Mouse (Mus musculus): Measurements from ENCODE around the gene Snx18. TPM values are rescaled to one million over a fixed set of nuclear protein-coding genes. Genes with fewer than 3 reads are reported as not detected.

The Snx18 gene
- total RNA-seq (2022) = 10 to 100 TPM; 21.5 to 24.6 (median 22.9) TPM

DNA sequence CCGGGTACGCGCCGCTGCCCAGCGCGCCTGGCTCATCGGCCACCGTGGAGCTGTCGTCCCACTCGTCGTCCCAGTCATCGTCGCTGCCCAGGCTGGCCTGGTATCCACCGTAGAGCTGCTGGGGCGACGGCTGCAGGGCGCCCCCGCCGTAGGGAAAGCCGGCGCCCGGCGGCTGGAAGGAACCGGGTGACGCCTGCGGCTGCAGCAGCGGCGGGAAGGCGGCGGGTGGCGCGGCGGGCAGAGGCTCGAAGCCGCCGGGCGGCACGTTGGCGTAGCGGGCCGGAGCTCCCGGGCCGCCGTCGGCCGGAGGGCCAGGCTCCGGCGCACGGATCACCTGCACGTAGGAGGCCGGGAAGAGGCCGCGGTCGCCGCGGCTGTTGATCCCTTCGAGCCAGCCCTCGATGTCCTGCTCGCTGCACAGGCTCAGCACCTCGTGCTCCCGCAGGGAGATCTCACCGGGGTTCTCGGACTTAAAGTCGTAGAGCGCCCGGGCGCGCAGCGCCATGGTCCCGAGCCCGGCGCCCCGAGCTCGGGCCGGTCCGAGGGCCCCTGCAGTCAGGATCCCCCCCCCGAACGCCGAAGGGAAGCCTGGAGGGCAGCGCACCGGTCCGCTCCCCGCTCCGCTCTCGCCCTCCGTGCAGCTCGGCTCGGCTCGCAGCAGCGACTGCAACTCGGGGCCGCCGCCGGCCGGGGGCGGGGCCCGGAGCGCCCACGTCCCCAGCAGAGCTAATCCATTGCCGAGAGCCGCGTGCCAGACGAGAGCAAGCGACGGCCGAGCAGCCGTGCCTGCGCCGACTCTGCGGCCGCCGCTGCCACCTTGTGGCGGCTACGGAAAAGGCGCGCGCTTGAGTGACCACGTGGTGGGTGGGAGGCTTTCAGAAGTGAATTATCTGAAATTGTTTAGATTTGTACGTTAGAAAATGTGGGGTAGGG is at the start of gene Snx18:
Gene Snx18, minus strand, starts transcription at position 674 of the 933 bp plus-strand sequence.
- DNase-seq (ENCODE audit: low spot score in 2 of 2) = peak; percentile 79 to 86

DNA sequence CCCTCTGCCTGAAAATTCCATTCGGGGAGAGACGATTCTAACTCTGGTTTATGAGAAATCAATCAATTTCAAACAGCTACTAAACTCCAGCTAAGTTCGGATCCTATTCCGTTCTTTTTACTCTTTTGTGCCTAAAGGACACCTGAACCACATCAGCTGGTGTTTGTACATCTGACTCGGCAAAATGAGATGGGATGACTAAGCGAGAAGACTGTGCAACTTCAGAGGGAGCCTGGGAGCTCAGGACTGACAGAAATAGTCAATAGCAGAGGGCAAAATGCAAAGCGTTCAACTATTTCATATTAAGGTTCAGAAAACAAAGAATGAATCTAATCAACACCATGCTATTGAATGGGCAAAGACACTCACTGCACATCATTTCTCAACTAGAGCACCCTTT is 45.5 kb upstream of the Snx18 start:
- DNase-seq (ENCODE audit: low spot score in 2 of 2) = no peak

DNA sequence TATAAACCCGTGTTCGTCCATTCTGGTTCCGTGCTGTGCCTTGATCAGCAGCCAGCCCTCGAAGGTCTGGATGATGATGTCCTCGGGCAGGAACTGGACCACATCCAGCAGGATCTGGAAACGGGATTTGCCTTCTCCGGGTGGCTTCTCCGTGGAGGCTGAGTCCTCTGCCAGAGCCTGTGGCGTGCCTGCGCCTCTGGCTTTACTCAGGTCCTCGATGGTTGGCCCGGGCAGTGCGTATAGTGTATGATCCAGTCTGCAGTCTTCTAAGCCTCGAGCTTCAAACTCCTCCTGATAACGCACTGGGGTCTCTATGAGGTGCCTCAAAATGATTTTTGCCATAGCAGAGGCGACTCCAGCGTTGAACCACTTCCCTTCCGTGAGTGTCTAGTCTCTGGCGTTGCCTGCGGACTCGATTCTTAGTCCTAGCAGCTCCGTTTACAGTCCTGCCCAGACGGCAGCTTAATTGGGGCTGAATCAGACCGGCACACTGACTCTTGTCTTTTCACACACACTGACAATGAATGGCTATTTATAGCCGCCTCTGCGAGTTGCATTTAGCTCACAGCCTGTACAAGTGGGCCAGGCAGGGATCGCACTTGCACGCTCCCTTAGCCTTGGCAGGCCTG is 44.9 kb upstream of the Snx18 start, which contains the start of gene Hspb3:
Gene Hspb3, minus strand, starts transcription at position 526 of the 629 bp plus-strand sequence.
- DNase-seq (ENCODE audit: low spot score in 2 of 2) = peak in 1 of 2 experiments; percentile 45

DNA sequence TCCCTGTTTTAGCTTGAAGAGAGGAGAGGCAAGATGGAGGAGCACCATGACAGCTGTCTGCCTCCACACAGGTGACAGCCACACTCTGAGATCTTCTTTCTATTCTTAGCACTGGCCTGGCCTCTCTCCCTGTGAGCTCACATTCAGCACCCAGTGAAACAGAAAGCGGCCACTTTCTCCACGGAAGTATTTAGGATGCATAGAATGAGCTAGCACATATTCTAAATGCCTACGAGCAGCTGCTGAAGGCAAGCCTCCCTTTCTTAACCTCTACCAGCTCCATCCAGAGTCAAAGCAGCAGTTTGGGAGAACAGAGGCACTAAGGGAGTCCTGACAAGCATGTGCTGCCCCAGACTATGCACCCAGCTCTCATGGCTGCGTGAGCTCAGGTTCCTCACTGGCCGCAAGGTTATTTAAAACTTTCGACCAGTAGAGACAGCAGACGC is 43.5 kb upstream of the Snx18 start:
- DNase-seq (ENCODE audit: low spot score in 2 of 2) = peak in 1 of 2 experiments; percentile 23

DNA sequence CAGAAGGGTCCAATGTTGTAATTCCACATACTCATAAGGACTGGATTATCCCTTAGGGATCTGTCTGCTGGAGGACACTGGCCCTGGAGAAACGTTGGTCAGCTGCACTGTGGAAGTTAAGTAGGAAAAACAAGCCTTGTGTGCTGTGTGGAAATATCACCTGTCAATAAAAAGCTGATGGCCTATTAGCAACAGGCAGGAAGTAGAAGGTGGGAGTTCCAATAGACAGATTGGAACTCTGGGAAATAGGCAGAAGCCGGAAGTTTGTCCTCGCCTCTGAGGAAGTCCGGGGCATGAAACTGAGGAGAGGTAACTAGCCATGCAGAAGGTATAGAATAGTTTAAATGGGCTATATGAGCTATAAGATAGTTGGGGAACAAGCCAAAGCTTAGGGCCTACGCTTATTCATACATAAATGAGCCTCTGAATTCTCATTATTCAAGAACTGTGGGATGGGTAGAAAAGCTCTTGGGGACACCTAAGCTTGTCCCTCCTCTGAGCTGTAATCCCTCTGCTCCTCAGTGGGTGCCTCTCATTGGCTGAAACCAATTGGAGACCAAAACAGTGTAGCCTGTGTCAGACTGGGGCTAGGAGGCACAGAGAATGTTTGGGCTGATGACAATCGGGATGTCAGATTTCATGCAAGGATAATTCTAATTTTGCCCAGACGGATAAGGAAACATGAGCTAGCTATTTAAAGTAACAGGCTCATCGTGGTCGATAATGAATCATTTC is 42.4 kb upstream of the Snx18 start:
- DNase-seq (ENCODE audit: low spot score in 2 of 2) = no peak

DNA sequence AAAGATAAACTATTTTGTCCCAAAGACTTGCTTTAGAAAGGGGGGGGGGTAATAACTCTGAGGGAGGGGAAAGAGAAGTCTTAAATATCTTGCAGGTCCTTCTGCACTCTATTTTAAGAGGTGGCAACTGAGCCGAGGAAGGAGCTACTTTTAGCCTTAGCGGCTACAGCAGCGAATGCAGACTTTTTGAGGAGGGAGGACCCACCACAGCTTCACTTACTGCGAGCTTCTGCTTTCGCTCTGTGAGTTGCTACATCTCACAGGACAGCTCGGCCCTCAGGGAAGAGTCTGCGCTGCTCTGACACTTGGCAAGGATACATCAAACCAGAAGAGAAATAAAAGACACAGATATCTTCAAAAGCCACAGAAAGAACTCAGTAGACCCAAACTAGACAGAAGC is 38.8 kb upstream of the Snx18 start:
- no peak for DNase-seq (ENCODE audit: low spot score in 2 of 2)

DNA sequence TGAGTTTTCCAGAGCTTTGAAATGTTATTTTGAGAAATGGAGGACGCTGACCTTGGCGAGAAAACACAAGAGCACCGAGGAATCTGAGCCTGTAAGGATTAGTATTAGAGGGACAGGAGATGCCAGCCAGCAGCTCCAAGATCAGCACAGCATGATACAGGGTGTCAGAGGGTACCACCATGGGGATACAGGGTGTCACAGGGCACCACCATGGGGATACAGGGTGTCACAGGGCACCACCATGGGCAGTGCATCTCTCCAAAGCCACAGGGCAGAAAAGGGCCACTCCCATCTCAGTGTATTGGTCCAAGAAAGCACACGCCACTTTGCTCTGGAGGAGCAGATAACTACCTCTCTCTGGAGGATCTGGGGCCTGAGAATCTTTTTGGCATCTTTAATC is 38.3 kb upstream of the Snx18 start:
- DNase-seq (ENCODE audit: low spot score in 2 of 2) = no peak

DNA sequence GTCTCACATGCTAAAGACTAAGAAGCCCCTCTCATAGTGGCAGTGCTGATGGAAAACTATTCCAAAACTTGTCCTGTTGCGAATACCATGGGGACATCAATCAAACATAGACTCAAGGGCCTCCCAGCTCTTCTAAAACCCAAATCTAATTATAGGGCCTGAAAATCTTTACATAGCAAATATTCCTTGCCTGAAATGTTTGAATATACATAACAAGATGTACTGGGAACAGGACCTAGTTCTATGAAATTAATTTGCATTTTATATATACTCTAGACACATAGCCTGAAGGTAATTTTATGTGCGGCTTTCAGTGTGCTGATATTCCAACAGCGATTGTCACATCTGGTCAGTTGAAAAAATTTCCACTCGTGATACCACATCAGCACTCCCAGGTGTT is 37.1 kb upstream of the Snx18 start:
- DNase-seq (ENCODE audit: low spot score in 2 of 2) = no peak

DNA sequence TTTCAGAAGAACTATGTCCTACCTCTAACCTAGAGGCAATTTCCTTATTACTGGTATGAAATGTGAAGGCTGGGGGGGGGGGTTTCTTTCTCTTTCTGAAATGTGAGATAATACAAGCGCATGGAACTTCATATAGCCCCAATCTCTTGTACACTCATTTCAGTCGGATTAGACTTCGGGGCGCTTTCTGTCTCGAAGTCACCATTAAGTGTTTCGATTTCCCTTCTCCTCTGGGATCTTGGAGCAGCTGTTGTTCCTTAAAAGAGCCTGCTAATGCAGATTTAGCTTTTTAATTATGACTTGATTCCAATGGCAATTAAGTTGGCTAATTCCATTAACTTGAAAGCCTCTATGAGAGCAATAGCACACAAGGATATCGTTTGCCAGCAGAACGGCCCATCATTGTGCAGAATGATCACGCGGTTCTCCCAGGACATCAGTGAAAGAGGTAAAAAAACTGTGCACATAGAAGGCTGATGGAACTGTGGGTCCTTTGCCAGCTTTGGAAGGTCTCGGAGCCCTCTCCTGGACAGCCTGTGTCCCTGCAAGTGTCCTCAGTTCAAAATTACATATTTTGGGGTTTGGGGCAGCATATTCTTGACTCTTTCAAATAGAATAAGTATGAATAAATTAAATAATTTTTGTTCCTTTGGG is 22.7 kb upstream of the Snx18 start:
- no peak for DNase-seq (ENCODE audit: low spot score in 2 of 2)

DNA sequence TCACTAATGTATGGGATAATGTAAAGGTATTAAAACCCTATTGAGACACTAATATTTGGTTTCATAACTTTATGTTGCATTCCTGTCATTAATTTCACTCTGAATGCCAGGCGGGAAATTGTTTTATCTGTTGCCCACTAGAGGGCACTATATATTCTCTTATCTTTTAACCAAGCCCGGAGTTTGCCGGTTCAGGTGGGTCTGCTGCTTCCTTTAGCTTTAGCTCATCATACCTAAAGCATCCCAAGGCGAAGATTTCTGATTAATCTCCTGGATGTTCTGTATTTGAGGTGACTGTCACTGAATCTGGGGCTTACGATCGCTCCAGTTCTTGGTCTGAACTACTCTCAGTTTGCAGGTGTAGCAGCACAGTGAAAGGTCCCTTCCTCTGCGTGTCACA is 20.6 kb upstream of the Snx18 start:
- no peak for DNase-seq (ENCODE audit: low spot score in 2 of 2)

DNA sequence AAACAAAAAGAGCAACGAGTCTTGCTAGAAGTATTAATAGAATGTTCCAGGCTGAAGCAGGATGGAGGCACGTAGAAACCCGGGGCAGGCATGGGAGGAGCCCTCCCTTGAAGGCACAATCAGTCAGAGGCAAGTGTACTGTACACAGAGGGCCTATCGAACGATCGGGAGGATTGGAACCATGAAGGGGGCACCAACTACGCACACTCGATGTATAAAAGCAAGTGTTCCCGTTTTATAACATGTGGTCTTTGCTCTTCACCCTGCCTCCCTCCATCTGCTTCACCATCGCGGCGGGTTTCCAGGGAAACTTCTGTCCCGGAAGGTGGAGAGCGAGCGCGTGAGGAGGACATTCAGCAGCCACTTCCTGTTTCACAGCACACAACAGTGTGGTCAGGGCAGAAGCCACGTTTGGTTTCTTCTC is 17.4 kb upstream of the Snx18 start:
- DNase-seq (ENCODE audit: low spot score in 2 of 2) = no peak

DNA sequence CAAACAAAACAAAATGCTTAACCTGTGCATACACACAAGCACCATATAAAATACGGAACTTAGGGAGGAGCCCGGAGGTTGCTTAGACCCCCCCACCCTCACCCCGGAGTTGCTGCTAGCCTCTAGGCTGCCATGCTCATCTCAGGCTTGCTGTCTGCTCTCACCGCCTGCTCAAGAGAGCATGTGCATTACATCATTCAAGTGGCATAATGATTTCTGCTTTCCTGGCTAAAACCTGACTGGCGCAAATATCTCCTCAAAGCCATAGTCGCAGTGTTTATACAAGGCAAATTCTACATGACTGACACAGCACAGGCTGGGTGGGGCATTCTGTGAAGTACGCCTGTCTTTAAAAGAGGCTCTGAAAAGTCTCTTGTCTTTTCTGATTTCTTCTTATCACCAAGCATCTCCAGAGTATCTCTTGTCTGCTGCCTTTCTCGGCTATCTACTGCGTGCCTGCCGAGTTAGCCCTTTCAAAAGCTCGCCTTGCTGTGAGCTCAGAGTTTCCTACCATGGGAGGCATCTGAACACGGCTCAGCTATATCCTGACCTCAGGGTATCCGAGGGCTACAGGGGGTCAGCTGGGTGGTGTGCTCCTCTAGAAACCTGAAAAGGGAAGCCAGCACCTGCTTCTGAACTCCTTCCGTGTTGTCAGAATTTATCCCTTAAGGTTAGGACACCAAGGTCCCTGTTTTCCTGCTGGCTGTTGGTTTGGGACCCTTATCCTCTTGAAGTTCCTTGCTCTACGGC is 16.5 kb upstream of the Snx18 start:
- no peak for DNase-seq (ENCODE audit: low spot score in 2 of 2)

DNA sequence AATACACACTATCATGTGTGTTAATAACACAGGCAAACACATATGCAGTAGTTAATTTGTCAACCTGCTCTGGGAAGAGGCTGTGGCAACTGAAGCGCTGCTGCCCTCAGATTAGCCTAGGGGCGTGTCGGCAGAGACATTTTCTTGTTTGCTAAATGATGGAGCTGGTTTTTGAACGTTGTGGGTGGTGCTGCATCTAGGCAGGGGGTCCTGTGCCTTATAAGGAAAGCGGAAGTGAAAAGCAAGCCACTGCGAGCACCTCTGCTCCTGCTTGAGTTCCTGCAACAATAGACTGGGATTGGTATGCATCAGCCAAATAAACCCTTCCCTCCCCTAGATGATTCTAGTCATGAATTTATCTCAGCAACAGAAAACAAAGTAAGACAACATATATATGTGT is 14.1 kb upstream of the Snx18 start:
- no peak for DNase-seq (ENCODE audit: low spot score in 2 of 2)

DNA sequence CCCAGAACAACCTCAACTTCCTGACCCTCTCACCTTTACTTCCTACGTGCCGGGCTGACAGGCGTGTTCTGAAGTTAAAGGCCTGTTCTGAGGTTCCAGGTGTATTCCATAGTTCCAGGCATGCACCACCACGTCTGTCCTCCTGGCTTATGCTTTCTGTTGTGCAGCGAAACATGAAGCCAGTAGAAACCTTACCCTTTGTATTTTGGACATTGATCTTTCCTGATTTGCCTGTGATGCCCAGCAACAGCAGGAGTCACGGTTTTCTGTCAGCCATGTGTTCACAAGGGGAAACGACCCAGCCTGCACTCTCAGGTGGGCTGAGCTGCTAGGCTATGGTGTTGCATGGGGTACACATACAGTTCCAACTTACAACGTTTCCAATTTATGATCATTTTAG is 9.2 kb upstream of the Snx18 start:
- DNase-seq (ENCODE audit: low spot score in 2 of 2) = no peak

DNA sequence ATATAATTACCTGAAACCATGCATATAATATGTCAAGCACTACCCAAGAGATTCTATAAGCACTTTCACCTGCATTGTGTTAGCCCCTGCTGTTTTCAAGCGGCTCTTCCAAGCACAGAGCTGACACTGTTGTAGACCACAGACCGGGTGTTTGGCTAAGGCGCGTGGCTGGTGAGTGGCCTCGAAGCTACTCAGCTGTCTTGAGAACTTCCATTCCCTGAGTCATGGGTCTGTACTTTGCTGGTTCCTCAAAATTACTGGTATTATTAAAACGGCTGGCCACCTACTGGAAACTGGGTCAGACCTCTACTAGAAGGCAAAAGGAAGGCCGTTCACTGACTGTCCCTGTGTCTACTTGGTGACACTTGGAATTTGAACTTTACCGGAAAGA is 4.5 kb upstream of the Snx18 start:
- no peak for DNase-seq (ENCODE audit: low spot score in 2 of 2)

DNA sequence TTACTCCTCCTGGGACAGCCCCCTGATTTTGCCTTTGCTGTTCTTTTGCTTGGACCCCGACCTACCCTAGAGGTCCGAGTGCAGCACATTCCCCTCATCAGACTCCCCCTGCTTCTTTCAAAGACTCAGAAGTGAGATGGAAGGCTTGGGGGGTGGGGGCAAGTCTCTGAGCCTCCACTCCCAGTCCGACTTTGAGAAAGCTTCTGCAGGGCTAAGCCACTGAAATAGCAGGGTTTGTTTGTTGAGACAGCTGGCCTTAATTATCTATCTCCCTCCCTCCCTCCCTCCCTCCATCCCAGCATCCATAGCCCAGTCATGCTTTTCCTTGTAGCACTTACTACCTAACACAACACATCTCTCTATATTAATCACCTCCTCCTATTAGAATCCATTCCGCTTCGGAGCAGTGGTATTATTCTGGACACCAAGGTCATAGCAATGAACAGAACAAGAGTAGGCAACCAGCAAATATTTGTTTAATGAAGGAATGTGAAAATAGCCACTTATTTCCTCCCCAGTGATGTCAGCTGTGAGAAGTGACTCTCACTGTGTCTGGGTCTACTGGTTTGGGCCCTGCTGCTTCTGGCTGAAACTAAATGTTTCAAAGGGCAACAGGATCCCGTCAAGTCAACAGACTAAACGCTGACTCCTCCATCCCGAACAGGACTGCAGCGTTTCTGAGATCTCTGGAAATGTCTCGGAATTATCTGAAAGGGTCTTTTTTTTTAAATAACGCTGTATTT is 3.9 kb upstream of the Snx18 start:
- no peak for DNase-seq (ENCODE audit: low spot score in 2 of 2)

DNA sequence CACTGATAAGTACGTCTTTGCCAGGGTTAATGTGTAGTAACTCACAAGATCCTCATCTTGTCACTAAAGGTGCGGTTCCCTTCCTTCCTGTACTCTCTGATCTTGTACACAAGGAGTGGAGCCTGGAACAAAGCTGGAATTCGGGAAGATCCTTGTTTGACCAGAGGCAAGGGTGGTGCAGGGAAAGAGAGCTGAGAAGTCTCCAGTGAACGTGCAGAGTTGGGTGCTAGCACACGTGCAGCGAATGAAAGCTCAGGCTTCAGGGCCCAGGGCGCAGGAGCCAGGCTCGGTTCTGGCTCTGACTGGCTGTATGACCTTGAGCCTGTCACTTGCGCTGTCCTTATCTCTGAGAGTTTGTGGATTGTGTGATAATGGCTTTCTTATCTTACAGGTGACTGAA is 639 bp upstream of the Snx18 start:
- no peak for DNase-seq (ENCODE audit: low spot score in 2 of 2)

DNA sequence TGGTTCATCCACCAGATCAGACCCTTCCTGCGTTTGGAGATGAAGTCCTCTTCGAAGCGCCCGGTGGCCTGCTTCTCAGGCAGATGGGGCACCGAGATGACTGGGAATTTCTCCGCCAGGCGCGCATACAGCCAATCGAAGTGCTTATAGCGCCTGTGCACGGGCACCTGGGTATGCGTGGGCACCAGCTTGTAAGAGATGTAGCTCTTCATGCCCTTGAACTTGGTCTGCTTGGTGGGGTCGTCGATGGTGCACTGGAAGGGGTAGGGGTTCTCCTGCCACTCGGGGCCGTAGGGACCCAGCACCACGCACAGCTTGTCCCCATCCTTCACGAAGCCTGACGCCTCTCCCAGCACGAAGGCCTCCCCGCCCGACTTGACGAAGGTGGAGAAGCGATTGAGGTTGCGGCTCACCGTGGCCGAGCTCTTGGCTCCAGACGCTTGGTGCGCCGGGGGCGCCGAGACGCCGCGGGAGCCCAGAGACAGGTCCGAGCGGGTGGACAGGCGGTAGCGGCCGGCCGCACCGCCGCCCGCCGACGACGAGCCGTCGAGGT is 950 bp downstream of the Snx18 start:
- no peak for DNase-seq (ENCODE audit: low spot score in 2 of 2)

DNA sequence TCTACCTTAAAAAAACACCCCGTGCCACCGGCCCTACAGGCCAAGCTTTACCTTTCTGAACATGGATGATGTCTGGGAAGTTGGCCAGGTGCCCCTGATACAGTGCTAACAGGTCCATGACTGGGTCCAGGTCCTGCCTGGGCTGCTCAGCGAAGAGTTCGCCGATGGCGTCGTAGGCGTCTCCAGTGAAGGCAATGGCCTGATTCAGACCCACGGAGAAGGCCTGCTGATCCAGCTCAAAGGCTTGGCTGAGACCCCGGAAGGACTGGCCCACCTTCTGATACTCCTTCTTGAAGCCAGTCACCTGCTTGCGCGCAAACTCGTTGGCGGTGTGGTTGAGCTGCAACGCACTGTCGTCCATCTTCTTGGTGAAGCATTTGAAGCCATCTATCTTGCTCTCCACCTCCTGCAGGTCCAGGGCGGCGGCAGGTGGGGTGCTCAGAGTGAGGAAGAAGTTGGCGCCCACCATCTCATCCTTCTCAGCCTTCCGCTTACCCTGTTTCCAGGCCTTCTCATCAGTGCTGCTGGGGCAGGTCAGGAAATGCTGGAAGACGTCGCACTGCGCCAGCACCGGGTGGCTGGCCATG is 1.5 kb downstream of the Snx18 start:
- DNase-seq (ENCODE audit: low spot score in 2 of 2) = no peak

Measured in left cerebral cortex, adult 8-10 months (tissue).